In genomic region chr4:106866845-106867244, GRCm38 (mm10) we compare ENCODE assay signal across 7 mouse cellular contexts. TPM values are rescaled to one million over a fixed set of nuclear protein-coding genes. Genes with fewer than 3 reads are reported as not detected.
DNase-seq lines count a peak whose midpoint lies in the region; ATAC-seq lines count a peak whose summit lies in the region.

No protein-coding gene starts in this region.

- H3K4me1 ChIP-seq in forebrain, embryonic 10.5 days: peaks cover 74% of the 10 kb centered on the region
- H3K4me1 ChIP-seq in hindbrain, embryonic 11.5 days (replicated peaks; ENCODE audit: control insufficient read depth, insufficient read depth, low read length): peaks cover 19% of the 10 kb centered on the region

- no peak overlapping the region for H3K9ac ChIP-seq in hindbrain, embryonic 11.5 days (ENCODE audit: low read depth, low read length)

- peak; percentile 67 to 76 for DNase-seq in urinary bladder, postnatal 4 days (ENCODE audit: low spot score in 2 of 2)
- no peak for DNase-seq in urinary bladder, postnatal 14 days (ENCODE audit: low spot score)
- peak; percentile 77 for DNase-seq in forebrain, embryonic 10.5 days (ENCODE audit: extremely low spot score, low spot score)
- DNase-seq in hindbrain, embryonic 11.5 days (ENCODE audit: low spot score): peak; percentile 80
- peak; percentile 81 for DNase-seq in liver
- DNase-seq in ovary, postnatal 14 days (ENCODE audit: low spot score): peak; percentile 63

- peak overlapping the region; percentile 11 for H3K4me3 ChIP-seq in forebrain, embryonic 10.5 days
- no peak overlapping the region for H3K4me3 ChIP-seq in hindbrain, embryonic 11.5 days (ENCODE audit: low read depth, low read length)

- H3K4me2 ChIP-seq in hindbrain, embryonic 11.5 days (replicated peaks; ENCODE audit: low read depth, low read length): no peak overlapping the region; the same call in 1 of the 2 replicates

- WGBS in forebrain, embryonic 10.5 days: 3% methylated on average over 7 of the region's 7 CpGs
- WGBS in hindbrain, embryonic 11.5 days: 2% methylated on average over 7 of the region's 7 CpGs

- peak overlapping the region; percentile 90 for H3K27ac ChIP-seq in forebrain, embryonic 10.5 days
- H3K27ac ChIP-seq in hindbrain, embryonic 11.5 days (ENCODE audit: low read depth, low read length): peak overlapping the region; percentile 82

- no peaks in the 10 kb centered on the region for H3K27me3 ChIP-seq in forebrain, embryonic 10.5 days (ENCODE audit: poor library complexity, severe bottlenecking)
- H3K27me3 ChIP-seq in hindbrain, embryonic 11.5 days (ENCODE audit: control insufficient read depth, insufficient read depth, low read length): no peaks in the 10 kb centered on the region

- H3K9me3 ChIP-seq in forebrain, embryonic 10.5 days: no peaks in the 10 kb centered on the region
- no peaks in the 10 kb centered on the region for H3K9me3 ChIP-seq in hindbrain, embryonic 11.5 days (ENCODE audit: control insufficient read depth, low read length)

- peak; percentile 89 for ATAC-seq in hindbrain, embryonic 11.5 days (ENCODE audit: low FRiP score)
- ATAC-seq in inflammation-experienced regulatory T-cells, adult 6 months: no peak

- no peaks in the 10 kb centered on the region for H3K36me3 ChIP-seq in forebrain, embryonic 10.5 days (replicated peaks)
- no peaks in the 10 kb centered on the region for H3K36me3 ChIP-seq in hindbrain, embryonic 11.5 days (ENCODE audit: control insufficient read depth, insufficient read depth, low read length)

RNA-seq across cellular contexts. Expression of gene Ssbp3, which starts 43.7 kb away (rescaled TPM):
- polyA plus RNA-seq in forebrain, embryonic 10.5 days (2016; fragmentation: Nextera tagmentation; extraction: Ambion mirVana): 128 and 134 TPM in 2 replicates
- 141 and 159 TPM in 2 replicates for polyA plus RNA-seq in hindbrain, embryonic 11.5 days (2014; fragmentation: Nextera tagmentation; extraction: Ambion mirVana)
- polyA plus RNA-seq in inflammation-experienced regulatory T-cells, adult 6 months (2017; shearing (Covaris generic)): 10 to 100 TPM; 36.1 to 45.6 (median 43.4) TPM
